Mouse (Mus musculus) midbrain, embryonic 15.5 days (tissue): ENCODE data around the gene Atp1a3. TPM values are rescaled to one million over a fixed set of nuclear protein-coding genes. Genes with fewer than 3 reads are reported as not detected.

ENCODE experiments used
- ATAC-seq: fragments of 200-750 bp; cut with Nextera tagmentation; replicated peaks from 2 replicates; pipeline ENCODE4 v1.8.0; 2017; ENCODE audit warnings: moderate TSS enrichment
- H3K27ac ChIP-seq: fragments of 300-500 bp; sonication (generic); 2 replicates; pipeline ENCODE4 v1.5.1; 2015; ENCODE audit warnings: mild to moderate bottlenecking, inconsistent platforms
- H3K27me3 ChIP-seq: fragments of 300-500 bp; sonication (generic); replicated peaks from 2 replicates; pipeline ENCODE4 v1.6.1; 2015; ENCODE audit warnings: inconsistent platforms
- H3K36me3 ChIP-seq: fragments of 300-500 bp; sonication (generic); replicated peaks from 2 replicates; pipeline ENCODE4 v1.6.1; 2015; ENCODE audit warnings: inconsistent platforms
- H3K4me1 ChIP-seq: fragments of 300-500 bp; sonication (generic); 2 replicates; pipeline ENCODE4 v1.6.1; 2015; ENCODE audit warnings: inconsistent platforms
- H3K4me2 ChIP-seq: fragments of 300-500 bp; sonication (generic); 2 replicates; pipeline ENCODE4 v1.6.1; 2015; ENCODE audit warnings: inconsistent platforms, mild to moderate bottlenecking, moderate library complexity
- H3K4me3 ChIP-seq: fragments of 300-500 bp; sonication (generic); 2 replicates; pipeline ENCODE4 v1.5.1; 2015; ENCODE audit warnings: mild to moderate bottlenecking, inconsistent platforms
- H3K9ac ChIP-seq: fragments of 300-500 bp; sonication (generic); 2 replicates; pipeline ENCODE4 v1.6.1; 2015; ENCODE audit warnings: mild to moderate bottlenecking, inconsistent platforms
- H3K9me3 ChIP-seq: fragments of 300-500 bp; sonication (generic); 2 replicates; pipeline ENCODE4 v1.6.1; 2016; ENCODE audit warnings: inconsistent platforms
- WGBS: fragments of 180-500 bp; shearing (Covaris S2); methylation state at CpG from one replicate; pipeline ENCODE4 v1.1.7; 2015; ENCODE audit warnings: mixed read lengths; 5-methylcytosine and 5-hydroxymethylcytosine counted together
- microRNA-seq: library from miRNA; unstranded; fragments of <30 nt; microRNA quantifications from one replicate; pipeline ENCODE4, GENCODE M21; 2016
- polyA plus RNA-seq: library from polyadenylated mRNA; unstranded; fragments of >200 nt; fragmentation: Nextera tagmentation; extraction: Ambion mirVana; gene quantifications from 2 replicates; pipeline ENCODE4 v1.2.1, GENCODE M21; 2015

The Atp1a3 gene
- polyA plus RNA-seq, 1 experiment from 2014 or later = 430 TPM

DNA sequence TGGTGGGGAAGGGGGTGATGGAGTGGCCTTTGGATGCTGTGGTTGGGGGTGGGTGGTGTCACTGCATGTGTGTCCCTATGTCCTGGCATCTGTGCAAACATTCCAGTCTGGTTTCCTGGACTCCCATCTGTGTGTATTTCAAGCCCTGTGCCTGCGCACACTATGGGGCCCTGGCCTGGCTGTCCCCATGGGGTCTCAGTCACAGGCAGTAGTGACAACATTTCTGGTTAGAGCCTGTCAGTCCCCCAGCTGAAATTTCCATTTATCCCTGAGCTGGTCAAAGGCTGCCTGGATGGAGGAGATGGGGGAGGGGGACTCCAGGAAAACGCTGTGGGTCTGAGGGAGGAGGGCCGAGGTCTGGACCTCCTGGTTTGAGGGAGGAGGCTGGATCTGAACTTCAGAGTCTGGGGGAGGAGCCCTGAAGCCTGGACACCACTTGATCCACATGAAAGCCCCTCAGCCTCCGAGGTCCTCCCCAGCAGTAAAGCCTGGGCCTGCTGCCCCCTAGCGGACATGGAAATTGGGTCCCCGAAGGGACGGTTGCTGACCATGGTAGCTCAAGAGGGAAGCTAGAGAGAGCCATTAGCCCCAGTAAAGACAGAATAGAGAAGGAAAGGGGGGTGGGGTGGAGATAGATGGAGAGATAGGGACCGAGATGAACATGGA, 55.7 kb downstream of the Atp1a3 start:
- under 1% methylated on average over 8 of the region's 8 CpGs for WGBS
- Histone ChIP-seq H3K27me3 (peaks cover 81% of the 10 kb centered on the region), H3K4me3 (no peak overlapping the region), H3K27ac (no peak overlapping the region), H3K36me3 (no peaks in the 10 kb centered on the region), H3K4me1 (peaks cover 33% of the 10 kb centered on the region), H3K9ac (no peak overlapping the region), H3K9me3 (no peaks in the 10 kb centered on the region), H3K4me2 (no peak overlapping the region)
- ATAC-seq = peak; percentile 24

DNA sequence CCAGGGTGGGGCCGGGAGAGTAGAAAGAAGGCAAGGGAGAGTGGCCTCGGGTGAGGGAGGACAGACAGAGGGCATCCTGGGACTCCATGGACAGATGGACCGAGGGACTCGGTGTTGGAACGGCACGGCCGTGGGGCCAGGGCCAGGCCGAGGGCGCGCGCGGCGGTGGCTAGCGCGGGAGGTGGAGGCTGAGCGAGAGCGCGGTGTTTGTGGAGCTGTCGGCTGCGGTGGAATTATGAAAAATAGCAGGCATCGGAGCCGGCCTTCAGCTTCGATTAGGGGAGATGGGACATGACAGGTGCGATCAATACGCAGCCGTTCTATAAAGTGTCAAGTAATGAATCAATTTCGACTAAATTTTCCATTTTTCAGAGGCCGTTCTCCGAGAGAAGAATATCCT, 57.0 kb downstream of the Atp1a3 start:
- peaks cover 91% of the 10 kb centered on the region for H3K27me3 ChIP-seq
- H3K4me1 ChIP-seq = peaks cover 32% of the 10 kb centered on the region
- ATAC-seq = no peak
- WGBS = under 1% methylated on average over 29 of the region's 29 CpGs
- H3K4me3 ChIP-seq = peak overlapping the region; percentile 23
- no peaks in the 10 kb centered on the region for H3K9me3 ChIP-seq
- H3K4me2 ChIP-seq = peak overlapping the region; percentile 47
- H3K36me3 ChIP-seq = no peaks in the 10 kb centered on the region
- H3K9ac ChIP-seq = peak overlapping the region; percentile 25; the same call in 1 of the 2 replicates
- H3K27ac ChIP-seq = no peak overlapping the region

DNA sequence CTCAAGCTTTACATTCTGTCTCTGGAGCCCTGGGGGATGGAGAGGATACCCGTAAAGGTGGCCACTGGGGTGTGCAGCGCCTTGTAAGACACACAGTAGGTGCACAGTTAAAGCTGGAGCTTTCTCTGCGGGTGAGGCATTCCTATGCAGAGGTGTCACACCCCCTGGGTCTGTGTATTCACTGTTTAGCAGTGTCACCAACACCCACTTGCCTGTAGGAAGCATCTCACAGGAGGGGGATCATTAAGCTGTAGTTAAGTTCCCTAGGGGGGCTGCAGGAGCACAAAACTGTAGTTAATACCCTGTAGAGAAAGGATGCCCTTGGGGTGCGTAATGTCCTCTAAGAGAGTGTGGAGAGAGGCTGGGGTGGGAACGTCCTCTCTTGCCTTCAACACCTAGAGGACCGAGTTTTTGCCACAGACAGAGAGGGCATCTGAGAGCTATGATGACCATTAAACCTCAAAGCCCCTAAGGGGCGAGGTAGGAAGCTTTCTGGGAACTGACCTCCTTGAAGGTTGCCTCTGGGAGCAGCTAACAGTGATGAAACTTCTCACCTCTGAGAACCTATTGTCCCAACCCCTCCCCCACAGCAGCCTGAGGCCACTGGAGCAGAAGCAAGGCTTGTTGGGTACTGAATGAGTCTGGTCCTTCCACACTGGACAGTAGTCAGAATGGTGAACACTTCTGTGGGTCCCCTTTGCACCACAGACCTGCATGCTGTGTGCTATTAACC, 58.3 kb downstream of the Atp1a3 start:
- Histone ChIP-seq H3K4me1 (peaks cover 38% of the 10 kb centered on the region), H3K27ac (no peak overlapping the region), H3K9me3 (no peaks in the 10 kb centered on the region), H3K9ac (no peak overlapping the region), H3K36me3 (no peaks in the 10 kb centered on the region), H3K27me3 (peaks cover 91% of the 10 kb centered on the region), H3K4me3 (no peak overlapping the region), H3K4me2 (no peak overlapping the region)
- 3% methylated on average over 7 of the region's 7 CpGs for WGBS
- ATAC-seq = no peak

DNA sequence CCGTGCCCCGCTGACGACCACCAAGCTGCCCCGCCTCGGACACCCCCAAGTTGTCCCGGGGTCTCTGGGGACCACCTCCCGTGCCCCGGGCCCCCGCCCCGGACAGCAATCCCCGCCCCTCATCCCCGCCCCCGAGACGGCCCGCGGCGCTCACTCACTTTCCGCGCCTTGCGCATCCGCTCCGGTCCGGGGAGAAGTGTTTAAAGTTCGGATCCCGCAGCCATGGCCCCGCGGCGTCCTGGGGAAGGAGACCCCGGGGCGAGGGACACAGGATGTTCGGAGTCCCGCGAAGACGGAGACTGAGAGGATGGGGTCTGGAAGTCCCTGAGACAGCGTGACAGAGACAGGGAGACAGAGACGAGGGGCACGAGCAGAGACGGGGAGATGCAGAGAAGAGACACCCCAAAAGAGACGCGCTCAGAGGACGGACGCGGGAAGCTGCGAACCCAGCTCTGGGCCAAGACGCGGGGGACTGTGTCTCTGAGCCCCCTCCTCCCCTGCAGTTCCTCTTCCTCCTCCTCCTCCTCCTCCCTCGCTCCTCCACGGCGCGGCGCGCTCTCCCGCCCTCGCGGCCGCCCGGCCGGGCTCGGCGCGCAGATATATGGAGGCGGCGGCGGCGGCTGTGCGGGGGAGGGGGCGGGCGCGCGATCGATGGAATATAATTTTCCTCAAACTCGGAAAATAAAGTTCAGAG, 61.4 kb downstream of the Atp1a3 start, which contains the start of gene Gm4881:
Gm4881 (minus strand) TSS at position 238 of the 694 bp plus-strand sequence.
- H3K4me1 ChIP-seq = peaks cover 28% of the 10 kb centered on the region
- no peak for ATAC-seq
- peaks cover 89% of the 10 kb centered on the region for H3K27me3 ChIP-seq
- no peak within 1 kb of the TSS for H3K27ac ChIP-seq
- H3K9me3 ChIP-seq = no peaks in the 10 kb centered on the region
- H3K4me3 ChIP-seq = peak within 1 kb of the TSS; percentile 34
- WGBS = under 1% methylated on average over 68 of the region's 72 CpGs
- no peaks in the 10 kb centered on the region for H3K36me3 ChIP-seq
- H3K9ac ChIP-seq = no peak within 1 kb of the TSS
- H3K4me2 ChIP-seq = peak within 1 kb of the TSS; percentile 59

DNA sequence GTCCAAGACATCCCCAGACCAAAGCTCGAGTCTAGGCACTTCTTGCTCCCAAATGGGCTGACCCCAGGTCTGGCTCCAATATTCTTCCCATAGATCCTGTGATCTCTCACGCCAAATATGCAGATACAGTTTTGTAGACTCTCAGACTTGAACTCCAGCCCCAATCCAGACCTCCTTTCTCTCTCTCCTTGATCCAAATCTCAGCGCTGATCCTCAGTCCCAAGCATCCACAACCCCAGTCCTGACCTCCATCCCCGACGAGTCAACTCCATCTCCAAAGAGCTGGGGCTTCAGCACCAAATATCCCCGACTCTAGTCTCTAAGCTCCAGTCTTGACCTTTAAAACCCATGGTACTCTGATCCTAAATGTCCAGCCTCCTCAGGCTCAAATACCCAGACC, 62.1 kb downstream of the Atp1a3 start:
- H3K9ac ChIP-seq = no peak overlapping the region
- peaks cover 87% of the 10 kb centered on the region for H3K27me3 ChIP-seq
- WGBS = 4% methylated on average over 6 of the region's 6 CpGs
- no peak overlapping the region; the same call in 1 of the 2 replicates for H3K4me3 ChIP-seq
- no peaks in the 10 kb centered on the region for H3K9me3 ChIP-seq
- H3K27ac ChIP-seq = no peak overlapping the region
- ATAC-seq = no peak
- H3K36me3 ChIP-seq = no peaks in the 10 kb centered on the region
- no peak overlapping the region for H3K4me2 ChIP-seq
- peaks cover 21% of the 10 kb centered on the region for H3K4me1 ChIP-seq

DNA sequence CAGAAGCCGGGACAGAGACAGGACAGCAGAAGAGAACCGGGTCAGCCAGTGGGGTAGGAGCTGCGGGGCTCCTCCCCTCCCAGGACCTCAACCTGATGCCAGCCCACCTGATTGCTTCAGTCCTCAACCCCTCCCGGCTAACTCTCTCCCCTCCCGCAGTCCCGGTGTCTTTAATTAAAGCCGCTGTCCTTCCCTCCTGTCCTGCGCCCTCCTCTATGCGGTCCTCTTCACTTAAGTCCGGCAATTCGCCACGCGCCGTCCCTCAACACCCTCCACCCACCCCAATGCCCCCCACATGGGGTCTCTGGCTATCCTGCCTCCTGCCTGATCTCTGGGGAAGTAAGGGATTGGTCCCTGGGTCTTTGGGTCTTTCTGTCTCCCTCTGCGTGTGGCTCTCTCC, 74.1 kb downstream of the Atp1a3 start:
- Histone ChIP-seq H3K4me3 (peak overlapping the region; percentile 13), H3K27me3 (peaks cover 52% of the 10 kb centered on the region), H3K36me3 (0 out of 2 replicates have a peak, but pooled peaks cover 9% of the 10 kb centered on the region), H3K9ac (no peak overlapping the region), H3K27ac (no peak overlapping the region), H3K9me3 (no peaks in the 10 kb centered on the region), H3K4me2 (peak overlapping the region; percentile 25), H3K4me1 (peaks cover 33% of the 10 kb centered on the region)
- 0% methylated on average over 15 of the region's 15 CpGs for WGBS
- ATAC-seq = no peak

DNA sequence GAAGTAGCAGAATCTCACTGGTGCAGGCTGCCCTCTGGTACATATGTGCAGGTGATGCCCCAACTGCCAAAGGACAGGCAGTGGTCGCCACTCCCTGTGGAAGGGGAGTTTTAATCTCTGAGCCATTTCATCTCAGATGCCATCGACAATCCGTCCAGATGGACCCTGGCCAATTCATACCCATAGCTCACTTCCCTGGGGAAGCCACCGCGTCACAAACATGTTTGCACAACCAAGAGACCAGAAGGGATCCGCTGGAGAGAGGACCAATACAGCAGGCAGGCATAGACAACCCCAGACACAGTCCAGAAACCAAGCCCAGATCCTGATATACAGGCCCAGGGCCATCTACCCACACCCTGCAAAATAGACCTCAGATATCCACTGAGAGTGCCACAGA, 75.3 kb downstream of the Atp1a3 start:
- Histone ChIP-seq H3K36me3 (peaks cover 15% of the 10 kb centered on the region; the same call in 1 of the 2 replicates), H3K4me1 (peaks cover 33% of the 10 kb centered on the region), H3K4me3 (no peak overlapping the region), H3K9ac (no peak overlapping the region), H3K9me3 (no peaks in the 10 kb centered on the region), H3K4me2 (peak overlapping the region; percentile 25; the same call in 1 of the 2 replicates), H3K27me3 (peaks cover 52% of the 10 kb centered on the region), H3K27ac (no peak overlapping the region)
- no peak for ATAC-seq
- WGBS = 37% methylated on average over 6 of the region's 6 CpGs

Small RNAs within 50 kb of the gene (microRNA-seq; reads per million reads assigned to microRNA genes)
- gene Mir7046 (1.7 reads per million), gene Mir7047 (1.3 reads per million)

Other genes starting within 250 kb of the Atp1a3 start
- 0.27 and 0.57 TPM in 2 replicates for gene Cd177, start 245.6 kb downstream of the Atp1a3 start, polyA plus RNA-seq
- 0.18 TPM in 1 of 2 replicates, not detected in the other for gene Ceacam10, start 228.8 kb downstream of the Atp1a3 start, polyA plus RNA-seq
- gene Gm9844, start 143.7 kb downstream of the Atp1a3 start, polyA plus RNA-seq = 34.4 and 34.5 TPM in 2 replicates
- gene Lypd4, start 136.0 kb downstream of the Atp1a3 start, polyA plus RNA-seq = 0.13 TPM in 1 of 2 replicates, not detected in the other
- 0.13 and 0.41 TPM in 2 replicates for gene Dmrtc2, start 135.9 kb downstream of the Atp1a3 start, polyA plus RNA-seq
- 1,081 and 1,108 TPM in 2 replicates for gene Rps19, start 121.6 kb downstream of the Atp1a3 start, polyA plus RNA-seq
- gene Cd79a, start 108.6 kb downstream of the Atp1a3 start, polyA plus RNA-seq = 0.42 and 0.49 TPM in 2 replicates
- 69.9 and 70.0 TPM in 2 replicates for gene Arhgef1, start 103.0 kb downstream of the Atp1a3 start, polyA plus RNA-seq
- gene Gm4881, start 61.5 kb downstream of the Atp1a3 start, polyA plus RNA-seq = 5.0 and 6.4 TPM in 2 replicates
- gene Rabac1, start 33.2 kb downstream of the Atp1a3 start, polyA plus RNA-seq = 275 and 289 TPM in 2 replicates
- 19.5 and 22.1 TPM in 2 replicates for gene Grik5, start 66.4 kb upstream of the Atp1a3 start, polyA plus RNA-seq
- gene Zfp574, start 66.6 kb upstream of the Atp1a3 start, polyA plus RNA-seq = 39.1 and 41.3 TPM in 2 replicates
- gene Pou2f2, start 173.8 kb upstream of the Atp1a3 start, polyA plus RNA-seq = 45.5 and 59.1 TPM in 2 replicates
- 18.5 and 18.7 TPM in 2 replicates for gene Dedd2, start 214.7 kb upstream of the Atp1a3 start, polyA plus RNA-seq
- gene Zfp526, start 215.5 kb upstream of the Atp1a3 start, polyA plus RNA-seq = 1.8 and 1.9 TPM in 2 replicates
- 19.5 TPM in 2 replicates for gene Gsk3a, start 231.9 kb upstream of the Atp1a3 start, polyA plus RNA-seq
- gene Erf, start 244.8 kb upstream of the Atp1a3 start, polyA plus RNA-seq = 3.3 and 5.3 TPM in 2 replicates